Mouse (Mus musculus) olfactory bulb, adult 2 months (tissue): Measurements from ENCODE around the gene Nupr1l.

Experiments
- CTCF ChIP-seq: fragments of 200-500 bp; IDR thresholded peaks from 2 replicates; pipeline ENCODE4 v1.5.1; 2012; ENCODE audit warnings: low read depth, mild to moderate bottlenecking, low read length, moderate library complexity; ENCODE audit not compliant: insufficient read depth
- POLR2A ChIP-seq: fragments of 200-500 bp; IDR thresholded peaks from 2 replicates; pipeline ENCODE4 v1.6.1; 2012; ENCODE audit warnings: mild to moderate bottlenecking, low read depth, low read length, moderate library complexity; ENCODE audit not compliant: insufficient read depth

DNA sequence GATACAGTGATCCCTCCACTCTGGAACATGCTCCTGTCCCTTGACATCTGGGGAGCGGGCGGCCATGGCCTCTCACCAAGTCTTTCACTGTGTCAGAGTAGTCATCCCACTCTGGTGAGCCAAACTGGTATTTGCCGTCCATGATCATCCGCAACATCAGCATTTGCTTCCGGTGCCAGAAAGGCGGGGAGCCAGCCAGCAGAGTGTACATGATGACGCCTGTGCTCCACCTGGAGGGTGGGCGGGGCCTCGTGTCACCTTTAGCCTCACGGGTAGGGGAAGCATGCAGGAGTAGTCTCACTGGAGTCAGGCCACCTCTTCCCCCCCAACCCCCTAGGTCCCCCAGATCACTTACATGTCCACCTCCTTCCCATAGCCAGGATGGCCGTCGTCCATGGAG is 42.5 kb upstream of the Nupr1l start:
- TF ChIP-seq CTCF (no peak), POLR2A (no peak)
